Mouse (Mus musculus) spleen, postnatal 4 days (tissue): ENCODE measurements around the gene Cchcr1.

Experiments used
- DNase-seq, 2 experiments: peaks; one replicate each; pipeline ENCODE4 v3.0.0; 2022; ENCODE audit warnings: low spot score in 2 of 2

Cchcr1 gene

GRCm38 (mm10) chr17:35514756-35515155 is 2.1 kb upstream of the Cchcr1 start:
- no peak for DNase-seq

- peak in 1 of 2 experiments; percentile 26 for DNase-seq
Observed at GRCm38 (mm10) chr17:35515911-35516640, 824 bp upstream of the Cchcr1 start.

GRCm38 (mm10) chr17:35517526-35517925 is 626 bp downstream of the Cchcr1 start:
- no peak for DNase-seq

- DNase-seq = no peak
Observed at GRCm38 (mm10) chr17:35524354-35524753, 7.5 kb downstream of the Cchcr1 start.

- DNase-seq = no peak
Observed at GRCm38 (mm10) chr17:35526644-35527043, 9.7 kb downstream of the Cchcr1 start.

- no peak for DNase-seq
Observed at GRCm38 (mm10) chr17:35532360-35532759, 15.5 kb downstream of the Cchcr1 start.

- no peak for DNase-seq
Observed at GRCm38 (mm10) chr17:35532901-35533300, 16.0 kb downstream of the Cchcr1 start, which contains the start of gene Psors1c2. Gene Psors1c2, plus strand, starts transcription at chr17:35533201.

GRCm38 (mm10) chr17:35534343-35534742 is 17.4 kb downstream of the Cchcr1 start:
- peak; percentile 72 to 89 for DNase-seq

- DNase-seq = no peak
Observed at GRCm38 (mm10) chr17:35537421-35537820, 20.5 kb downstream of the Cchcr1 start.

GRCm38 (mm10) chr17:35538476-35538875 is 21.6 kb downstream of the Cchcr1 start:
- no peak for DNase-seq

GRCm38 (mm10) chr17:35539540-35539939 is 22.6 kb downstream of the Cchcr1 start:
- DNase-seq = no peak

- DNase-seq = no peak
Observed at GRCm38 (mm10) chr17:35542761-35543411, 26.0 kb downstream of the Cchcr1 start.

GRCm38 (mm10) chr17:35543412-35543861 is 26.5 kb downstream of the Cchcr1 start:
- DNase-seq = no peak

- no peak for DNase-seq
Observed at GRCm38 (mm10) chr17:35544001-35544400, 27.1 kb downstream of the Cchcr1 start.

- peak; percentile 41 to 81 for DNase-seq
Observed at GRCm38 (mm10) chr17:35544680-35545079, 27.8 kb downstream of the Cchcr1 start.

GRCm38 (mm10) chr17:35547465-35547864 is 30.6 kb downstream of the Cchcr1 start:
- no peak for DNase-seq

GRCm38 (mm10) chr17:35548636-35549035 is 31.7 kb downstream of the Cchcr1 start:
- DNase-seq = no peak

- DNase-seq = no peak
Observed at GRCm38 (mm10) chr17:35549437-35550142, 32.7 kb downstream of the Cchcr1 start.

- DNase-seq = no peak
Observed at GRCm38 (mm10) chr17:35550143-35550494, 33.2 kb downstream of the Cchcr1 start.

- DNase-seq = no peak
Observed at GRCm38 (mm10) chr17:35550871-35551270, 34.0 kb downstream of the Cchcr1 start.

GRCm38 (mm10) chr17:35551881-35552414 is 35.0 kb downstream of the Cchcr1 start, which contains the start of gene Cdsn:
Gene Cdsn, plus strand, starts transcription at chr17:35552128.
- DNase-seq = no peak

- no peak for DNase-seq
Observed at GRCm38 (mm10) chr17:35554321-35554720, 37.4 kb downstream of the Cchcr1 start.
